Mouse (Mus musculus) liver, postnatal 0 days (tissue): ENCODE results near the gene Fam186b. TPM values are rescaled to one million over a fixed set of nuclear protein-coding genes. Genes with fewer than 3 reads are reported as not detected.

ENCODE experiments used
- ATAC-seq: fragments of 200-750 bp; cut with Nextera tagmentation; 2 replicates; pipeline ENCODE4 v1.8.0; 2017; ENCODE audit warnings: mild to moderate bottlenecking, moderate library complexity
- DNase-seq: peaks from one replicate; pipeline ENCODE4 v3.0.0-alpha.2; 2016
- H3K27ac ChIP-seq: fragments of 300-500 bp; sonication (generic); 2 replicates; pipeline ENCODE4 v1.5.1; 2014; ENCODE audit warnings: antibody characterized with exemption, moderate library complexity, mild to moderate bottlenecking, low read depth
- H3K27me3 ChIP-seq: fragments of 300-500 bp; sonication (generic); 2 replicates; pipeline ENCODE4 v1.6.1; 2014; ENCODE audit warnings: low read length, control low read depth, mixed read lengths; ENCODE audit not compliant: insufficient read depth
- H3K36me3 ChIP-seq: fragments of 300-500 bp; sonication (generic); replicated peaks from 2 replicates; pipeline ENCODE4 v1.6.1; 2014; ENCODE audit warnings: mild to moderate bottlenecking, control low read depth, low read length, moderate library complexity, mixed read lengths; ENCODE audit not compliant: insufficient read depth
- H3K4me1 ChIP-seq: fragments of 300-500 bp; sonication (generic); 2 replicates; pipeline ENCODE4 v1.6.1; 2014; ENCODE audit warnings: antibody characterized with exemption, mild to moderate bottlenecking, control low read depth; ENCODE audit not compliant: insufficient read depth
- H3K4me2 ChIP-seq: fragments of 300-500 bp; sonication (generic); 2 replicates; pipeline ENCODE4 v1.6.1; 2014; ENCODE audit warnings: low read depth, mild to moderate bottlenecking, low read length, moderate library complexity, mixed read lengths
- H3K4me3 ChIP-seq: fragments of 300-500 bp; sonication (generic); 2 replicates; pipeline ENCODE4 v1.5.1; 2014; ENCODE audit warnings: low read depth, low read length
- H3K9ac ChIP-seq: fragments of 300-500 bp; sonication (generic); replicated peaks from 2 replicates; pipeline ENCODE4 v1.6.1; 2014; ENCODE audit warnings: mild to moderate bottlenecking, moderate library complexity
- H3K9me3 ChIP-seq: fragments of 300-500 bp; sonication (generic); 2 replicates; pipeline ENCODE4 v1.6.1; 2016; ENCODE audit warnings: mild to moderate bottlenecking, control low read depth, low read length, mixed read lengths
- CTCF ChIP-seq: sonication (generic); IDR thresholded peaks from 2 replicates; pipeline ENCODE4 v1.5.1; 2016; ENCODE audit warnings: antibody characterized with exemption, low read depth
- EP300 ChIP-seq: IDR thresholded peaks from 2 replicates; pipeline ENCODE4 v1.6.1; 2016; ENCODE audit warnings: antibody characterized with exemption, low read depth, mild to moderate bottlenecking
- WGBS: fragments of 180-500 bp; shearing (Covaris S2); extraction: QIAGEN DNeasy Blood & Tissue Kit; methylation state at CpG from one replicate; pipeline ENCODE4 v1.1.7; 2014; ENCODE audit not compliant: insufficient replicate concordance; 5-methylcytosine and 5-hydroxymethylcytosine counted together
- polyA plus RNA-seq: library from polyadenylated mRNA; unstranded; fragments of >200 nt; fragmentation: Nextera tagmentation; extraction: Ambion mirVana; gene quantifications from 2 replicates; pipeline ENCODE4 v1.2.1, GENCODE M21; 2015

The Fam186b gene
- polyA plus RNA-seq, 1 experiment from 2014 or later = not detected

DNA sequence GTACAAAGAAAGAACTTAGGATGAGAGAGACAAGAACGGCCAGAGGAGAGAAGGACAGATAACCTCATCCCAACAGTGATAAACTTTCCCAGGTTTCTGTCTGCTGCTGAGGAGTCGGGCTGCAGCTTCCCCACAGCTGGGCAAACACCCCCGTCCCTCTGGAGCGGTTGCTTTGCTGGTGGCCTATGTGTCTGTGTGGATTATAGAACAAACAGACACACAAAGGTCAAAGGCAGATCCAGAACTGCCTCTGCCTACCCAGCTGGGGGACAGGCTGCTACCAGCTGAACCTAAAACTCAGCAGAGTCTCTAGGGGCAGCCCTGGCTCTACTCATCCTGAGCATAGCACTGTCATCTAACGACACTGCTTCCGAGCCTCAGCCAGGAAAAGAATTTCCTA is 44.0 kb upstream of the Fam186b start:
- no peak for TF ChIP-seq CTCF
- TF ChIP-seq EP300 = no peak
- no peaks in the 10 kb centered on the region for H3K9me3 ChIP-seq
- H3K27ac ChIP-seq = no peak overlapping the region
- H3K9ac ChIP-seq = no peak overlapping the region
- DNase-seq = no peak
- H3K36me3 ChIP-seq = no peaks in the 10 kb centered on the region
- no peak for ATAC-seq
- no peak overlapping the region for H3K4me2 ChIP-seq
- H3K4me3 ChIP-seq = no peak overlapping the region
- H3K4me1 ChIP-seq = peaks cover 58% of the 10 kb centered on the region
- 42% methylated on average over 6 of the region's 6 CpGs for WGBS
- no peaks in the 10 kb centered on the region for H3K27me3 ChIP-seq

DNA sequence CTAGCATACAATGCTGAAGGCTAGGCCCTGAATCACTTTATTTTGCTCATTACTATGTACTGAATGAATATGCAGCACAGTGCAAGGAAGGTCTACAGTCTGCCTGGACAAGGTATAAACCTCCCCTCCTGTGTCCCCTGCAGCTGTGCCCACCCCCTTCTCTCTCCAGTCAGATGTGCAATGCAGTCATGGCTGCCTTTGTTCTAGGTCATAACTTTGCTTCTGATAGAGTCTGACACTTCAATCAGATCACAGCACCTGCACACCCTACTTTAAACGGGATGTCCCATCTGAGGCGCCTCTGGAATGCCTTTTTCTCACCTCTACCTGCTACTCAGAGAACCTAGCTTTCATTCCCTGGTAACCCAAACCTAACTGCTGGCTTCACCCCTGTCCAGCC is 43.2 kb upstream of the Fam186b start:
- TF ChIP-seq CTCF (no peak), EP300 (no peak)
- H3K4me1 ChIP-seq = peaks cover 66% of the 10 kb centered on the region

DNA sequence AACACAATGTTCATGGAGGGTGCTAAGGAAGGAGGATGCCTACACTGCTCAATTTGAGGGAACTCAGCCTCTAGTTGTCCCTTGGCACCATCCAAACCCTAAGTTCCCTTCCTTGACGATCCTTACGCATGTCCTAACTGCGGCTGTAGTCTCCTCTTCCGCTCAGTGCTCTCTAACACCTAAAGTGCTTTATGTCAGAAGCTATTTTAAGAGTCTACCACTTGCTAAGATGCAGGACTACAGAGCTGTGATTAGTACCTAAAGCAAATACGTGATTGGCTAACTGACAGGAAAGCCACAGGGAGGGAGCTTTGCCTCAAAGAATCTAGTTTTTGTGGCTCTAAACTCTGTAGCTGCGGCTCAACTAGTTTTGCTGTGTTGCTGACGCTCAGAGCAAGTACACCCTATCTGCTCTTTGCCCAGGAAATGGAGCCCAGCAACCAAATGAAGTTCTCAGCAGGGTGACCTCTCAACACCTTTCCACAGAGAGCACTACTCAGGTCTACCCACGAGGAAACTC is 40.2 kb upstream of the Fam186b start:
- no peaks in the 10 kb centered on the region for H3K36me3 ChIP-seq

More for the DNA sequence above, 43.2 kb upstream of the Fam186b start:
- no peak overlapping the region for H3K9ac ChIP-seq
- ATAC-seq (no peak), DNase-seq (no peak)
- no peaks in the 10 kb centered on the region for H3K36me3 ChIP-seq
- H3K4me3 ChIP-seq = no peak overlapping the region
- H3K27me3 ChIP-seq = no peaks in the 10 kb centered on the region
- no peak overlapping the region for H3K4me2 ChIP-seq
- WGBS = 86% methylated on average over 2 of the region's 2 CpGs
- no peaks in the 10 kb centered on the region for H3K9me3 ChIP-seq
- no peak overlapping the region for H3K27ac ChIP-seq

DNA sequence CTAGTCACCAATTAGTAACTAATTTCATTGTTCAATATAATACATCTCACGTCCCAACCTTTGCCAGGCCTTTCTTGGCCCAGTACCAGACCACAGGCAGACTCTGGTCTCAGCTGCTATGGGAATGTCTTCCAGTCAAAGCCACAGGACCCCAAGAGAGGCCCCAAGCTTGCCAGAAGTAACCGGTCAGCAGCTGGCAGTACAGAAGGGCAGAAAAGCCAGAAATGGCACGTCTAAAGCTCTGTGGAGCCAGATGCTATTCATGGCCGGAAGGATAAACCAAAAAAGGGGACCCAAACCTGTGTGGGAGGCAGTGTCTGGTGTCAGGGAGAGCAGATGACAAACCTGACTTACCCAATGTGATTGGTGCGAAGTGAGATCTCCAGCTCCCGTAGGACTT is 38.8 kb upstream of the Fam186b start:
- peak overlapping the region; percentile 87; the same call in 1 of the 2 replicates for H3K27ac ChIP-seq
- DNase-seq = no peak

More for the DNA sequence above, 40.2 kb upstream of the Fam186b start:
- no peak overlapping the region for H3K4me2 ChIP-seq
- H3K27me3 ChIP-seq = no peaks in the 10 kb centered on the region
- H3K27ac ChIP-seq = no peak overlapping the region
- DNase-seq = no peak
- no peak for ATAC-seq
- TF ChIP-seq CTCF (no peak), EP300 (no peak)
- 52% methylated on average over 8 of the region's 8 CpGs for WGBS
- no peaks in the 10 kb centered on the region for H3K9me3 ChIP-seq
- H3K4me1 ChIP-seq = peaks cover 67% of the 10 kb centered on the region
- H3K4me3 ChIP-seq = no peak overlapping the region
- no peak overlapping the region for H3K9ac ChIP-seq

DNA sequence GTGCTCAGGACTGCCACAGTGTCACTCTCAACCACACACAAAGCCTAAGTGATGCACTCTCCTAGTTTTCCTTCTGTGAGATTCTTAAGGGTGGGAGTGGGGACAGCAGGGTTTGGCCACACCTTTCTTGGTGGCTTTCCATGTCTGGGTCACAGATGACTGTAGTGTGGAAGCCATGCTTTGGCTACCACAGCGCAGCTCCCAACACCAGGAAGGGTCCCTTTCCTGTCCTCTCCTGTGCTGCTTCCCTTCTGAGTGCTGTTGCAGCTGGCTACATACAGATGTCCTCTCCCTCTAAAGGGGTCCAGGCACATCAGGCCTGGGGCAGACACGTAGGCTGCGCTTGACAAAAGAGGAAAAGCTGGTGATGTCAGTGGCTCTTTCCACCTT is 38.0 kb upstream of the Fam186b start:
- no peak for DNase-seq
- Histone ChIP-seq H3K27me3 (no peaks in the 10 kb centered on the region), H3K4me2 (peak overlapping the region; percentile 52; the same call in 1 of the 2 replicates), H3K9me3 (no peaks in the 10 kb centered on the region), H3K4me1 (peaks cover 59% of the 10 kb centered on the region), H3K4me3 (no peak overlapping the region), H3K27ac (peak overlapping the region; percentile 87), H3K9ac (peak overlapping the region; percentile 35), H3K36me3 (no peaks in the 10 kb centered on the region)
- ATAC-seq = 0 out of 2 replicates have a peak, but pooled peaks have one; percentile 6
- WGBS = 60% methylated on average over 3 of the region's 3 CpGs
- TF ChIP-seq CTCF (no peak), EP300 (no peak)

More for the DNA sequence above, 38.8 kb upstream of the Fam186b start:
- Histone ChIP-seq H3K27me3 (no peaks in the 10 kb centered on the region), H3K4me2 (no peak overlapping the region), H3K36me3 (no peaks in the 10 kb centered on the region), H3K4me1 (peaks cover 65% of the 10 kb centered on the region), H3K4me3 (no peak overlapping the region), H3K9me3 (no peaks in the 10 kb centered on the region), H3K9ac (no peak overlapping the region)
- WGBS = 42% methylated on average over 6 of the region's 6 CpGs
- no peak for TF ChIP-seq CTCF
- no peak for ATAC-seq

DNA sequence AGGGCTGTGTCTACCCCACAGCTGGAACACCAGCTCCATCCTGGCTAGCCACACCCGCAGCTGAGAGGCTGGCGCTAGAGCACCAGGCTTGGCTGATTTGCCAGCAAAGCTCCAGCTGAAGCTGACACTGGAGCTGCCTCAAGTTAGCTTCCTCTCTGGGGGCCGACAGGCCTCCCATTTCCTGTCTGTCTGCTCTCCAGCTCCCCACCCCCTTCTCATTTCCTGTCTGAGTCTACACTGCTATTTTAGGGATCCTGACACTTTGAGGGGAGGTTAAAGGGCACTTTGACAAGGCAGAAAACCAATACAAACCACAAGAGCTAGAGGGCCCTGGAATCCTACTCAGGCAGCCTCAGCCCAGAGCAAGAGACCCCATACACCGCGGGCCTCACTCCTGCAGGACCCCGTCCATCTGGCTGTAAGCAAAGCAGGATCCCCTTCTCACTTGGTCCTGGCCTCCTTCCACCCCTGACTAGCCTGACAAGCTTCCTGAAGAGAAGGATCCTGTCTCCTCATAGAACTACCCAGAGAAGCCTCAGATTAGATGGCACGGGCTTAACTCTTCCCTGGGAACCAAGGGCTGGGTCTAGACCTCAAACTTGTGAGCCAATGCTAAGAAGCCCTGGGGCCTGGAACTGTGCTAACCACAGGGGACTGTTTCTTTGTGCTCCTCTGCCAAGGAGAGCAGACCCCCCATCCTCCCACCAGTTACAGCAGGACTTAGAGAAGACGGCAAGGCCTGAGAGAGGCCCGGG is 37.4 kb upstream of the Fam186b start:
- no peak overlapping the region for H3K4me3 ChIP-seq
- peak; percentile 72 for DNase-seq
- H3K9me3 ChIP-seq = no peaks in the 10 kb centered on the region
- peak overlapping the region; percentile 35 for H3K9ac ChIP-seq
- H3K27me3 ChIP-seq = no peaks in the 10 kb centered on the region
- H3K36me3 ChIP-seq = peaks cover under 1% of the 10 kb centered on the region
- peak overlapping the region; percentile 52 for H3K4me2 ChIP-seq
- 12% methylated on average over 9 of the region's 9 CpGs for whole genome bisulfite sequencing
- peak; percentile 19 for TF ChIP-seq CTCF
- peak; percentile 77 for TF ChIP-seq EP300
- H3K27ac ChIP-seq = peak overlapping the region; percentile 87
- peak; percentile 82 for ATAC-seq
- H3K4me1 ChIP-seq = peaks cover 59% of the 10 kb centered on the region
